Mouse (Mus musculus): ENCODE data around the gene Efcab8. TPM values are rescaled to one million over a fixed set of nuclear protein-coding genes. Genes with fewer than 3 reads are reported as not detected.
"Not testable (repeated sequence)": the region's sequence is repeated elsewhere in the genome, so short reads cannot be mapped to it uniquely, and the experiment has no call there.

The Efcab8 gene
- polyA plus RNA-seq, 1 experiment: 0.12 TPM

DNA sequence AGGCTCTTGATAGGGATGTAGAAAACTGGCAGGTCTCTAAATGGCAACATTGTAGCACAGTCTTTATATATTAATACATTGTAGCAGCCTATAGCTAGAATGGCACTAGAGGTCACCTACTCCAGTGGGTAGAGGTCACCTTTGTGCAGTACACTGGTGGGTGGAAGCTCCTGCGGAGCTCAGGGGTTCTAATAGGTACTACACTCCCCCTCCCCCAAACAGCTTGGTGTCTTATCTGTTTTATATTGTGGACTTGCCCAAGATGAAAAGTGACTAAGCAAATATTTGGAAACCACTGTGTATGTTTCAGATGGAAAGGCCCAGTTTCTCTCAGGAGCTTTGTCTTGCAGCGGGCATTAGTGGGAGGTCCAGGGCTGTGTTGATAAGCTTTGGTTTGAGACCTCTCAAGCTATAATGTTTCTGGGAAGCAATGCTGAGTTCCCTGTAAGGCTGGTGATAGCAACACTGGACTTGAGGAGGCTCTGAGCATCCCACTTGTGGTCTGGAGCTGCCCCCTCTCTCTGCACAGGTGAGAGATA, 42.3 kb downstream of the Efcab8 start:
- no peak for DNase-seq (ENCODE audit: extremely low spot score in 1 of 2, low spot score in 1 of 2)

DNA sequence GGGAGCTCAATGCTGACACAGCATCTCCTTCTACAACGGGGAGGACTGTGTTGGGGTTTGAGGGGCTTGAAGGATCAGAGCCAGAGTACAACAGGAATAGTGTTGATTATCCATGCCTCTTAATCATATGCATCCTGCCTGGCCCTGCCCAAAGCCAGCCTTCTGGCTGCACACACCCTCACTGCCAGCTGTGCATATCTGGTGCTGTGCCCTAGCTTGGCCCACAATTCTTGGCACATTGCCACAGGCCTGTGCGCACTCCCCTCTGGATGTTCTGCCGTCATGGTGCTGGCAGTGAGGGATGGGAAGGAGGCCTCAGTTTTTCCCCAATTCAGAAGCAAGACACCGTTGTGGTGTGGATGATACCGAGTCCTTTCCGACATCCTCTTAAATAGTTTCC, 44.9 kb downstream of the Efcab8 start:
- DNase-seq (ENCODE audit: extremely low spot score in 1 of 2, low spot score in 1 of 2): no peak

- not testable (repeated sequence) for DNase-seq (ENCODE audit: extremely low spot score in 1 of 2, low spot score in 1 of 2)
These were observed 46.2 kb downstream of the Efcab8 start for GRCm38 (mm10) chr2:153825900-153826299.

DNA sequence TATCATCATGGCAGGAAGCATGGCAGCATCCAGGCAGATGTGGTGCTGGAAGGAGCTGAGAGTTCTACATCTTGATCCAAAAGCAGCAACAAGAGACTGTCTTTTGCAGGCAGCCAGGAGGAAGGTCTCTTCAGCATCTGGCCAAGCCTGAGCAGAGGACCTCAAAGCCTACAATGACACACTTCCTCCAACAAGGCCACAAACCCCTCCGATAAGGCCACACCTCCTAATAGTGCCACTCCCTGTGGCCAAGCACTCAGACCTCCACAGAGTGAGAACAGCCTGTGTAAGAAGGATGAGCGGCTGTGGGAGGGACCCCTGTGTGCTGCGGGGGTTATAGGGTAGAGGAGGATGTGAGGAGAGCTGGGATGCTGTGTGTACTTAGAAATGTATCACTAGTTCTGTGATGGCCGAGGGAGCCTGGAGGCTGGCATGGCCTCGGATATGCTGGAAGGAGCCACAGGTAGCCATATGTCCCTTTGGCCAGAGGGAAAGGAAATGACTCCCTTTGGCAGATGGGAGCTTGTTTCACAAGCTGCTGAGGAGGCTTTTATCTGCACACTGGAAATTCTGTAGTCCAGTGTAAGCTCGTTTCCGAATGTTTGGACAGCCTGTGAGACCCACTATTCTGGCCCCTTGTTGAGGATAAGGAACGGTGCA, 47.6 kb downstream of the Efcab8 start:
- no peak for DNase-seq (ENCODE audit: extremely low spot score in 1 of 2, low spot score in 1 of 2)

DNA sequence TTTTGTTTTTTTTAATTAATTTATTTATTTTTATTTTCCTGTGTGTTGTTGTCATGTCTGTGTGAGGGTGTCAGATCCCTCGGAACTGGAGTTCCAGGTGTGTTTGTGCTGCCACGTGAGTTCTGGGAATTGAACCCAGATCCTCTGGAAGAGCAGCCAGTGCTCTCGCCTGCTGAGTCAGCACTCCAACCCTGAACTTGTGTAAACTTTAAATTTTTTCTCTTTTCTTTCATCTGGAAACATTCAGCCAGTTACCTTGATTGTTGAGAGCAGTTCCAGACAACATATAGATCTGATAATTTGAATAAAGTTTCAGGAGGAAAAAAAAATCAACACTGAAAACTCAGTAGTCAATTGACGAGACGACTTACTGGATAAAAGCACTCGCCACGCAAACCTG, 49.0 kb downstream of the Efcab8 start:
- DNase-seq (ENCODE audit: extremely low spot score in 1 of 2, low spot score in 1 of 2): no peak

DNA sequence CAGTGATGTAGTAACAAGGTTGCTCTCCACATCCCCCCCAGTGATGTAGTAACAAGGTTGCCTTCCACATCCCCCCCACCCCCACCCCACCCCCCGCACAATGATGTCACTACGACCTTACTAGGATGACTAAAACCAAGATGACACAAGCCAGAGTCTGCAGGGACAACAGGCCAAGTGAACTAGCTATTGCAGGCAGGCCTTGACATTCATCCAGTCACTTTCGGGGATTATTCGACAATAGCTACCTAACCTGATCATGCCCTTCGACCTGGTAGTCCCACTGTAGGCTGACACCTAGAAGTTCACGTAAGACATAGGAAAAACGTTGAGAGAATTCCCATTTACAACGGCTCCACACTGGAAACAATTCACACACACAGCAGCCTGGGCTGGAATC, 53.6 kb downstream of the Efcab8 start:
- DNase-seq (ENCODE audit: extremely low spot score in 1 of 2, low spot score in 1 of 2): no peak

- DNase-seq (ENCODE audit: extremely low spot score in 1 of 2, low spot score in 1 of 2): no peak
These were observed 63.1 kb downstream of the Efcab8 start for GRCm38 (mm10) chr2:153842854-153843253.

DNA sequence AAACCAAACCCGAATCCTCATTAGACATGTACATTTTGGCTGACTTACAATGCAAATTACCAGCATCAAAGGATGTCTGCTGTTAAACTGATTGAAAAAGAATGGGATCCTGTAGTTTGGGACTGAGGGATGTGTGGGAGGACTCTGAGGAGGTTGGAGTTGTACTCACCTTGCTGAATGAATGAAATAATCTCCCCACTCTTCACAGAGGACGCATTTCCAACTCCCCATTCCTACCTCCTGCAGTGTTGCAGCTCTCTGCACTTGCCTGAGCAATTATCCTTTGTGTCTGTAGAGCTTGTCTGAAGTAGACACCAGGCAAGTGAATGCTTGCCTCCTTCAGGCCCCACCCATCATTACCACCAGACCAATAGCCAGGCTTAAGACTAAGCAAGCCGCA, 68.7 kb downstream of the Efcab8 start:
- DNase-seq (ENCODE audit: extremely low spot score in 1 of 2, low spot score in 1 of 2): no peak

GRCm38 (mm10) chr2:153850351-153851029, 70.8 kb downstream of the Efcab8 start:
- no peak for DNase-seq (ENCODE audit: extremely low spot score in 1 of 2, low spot score in 1 of 2)

DNA sequence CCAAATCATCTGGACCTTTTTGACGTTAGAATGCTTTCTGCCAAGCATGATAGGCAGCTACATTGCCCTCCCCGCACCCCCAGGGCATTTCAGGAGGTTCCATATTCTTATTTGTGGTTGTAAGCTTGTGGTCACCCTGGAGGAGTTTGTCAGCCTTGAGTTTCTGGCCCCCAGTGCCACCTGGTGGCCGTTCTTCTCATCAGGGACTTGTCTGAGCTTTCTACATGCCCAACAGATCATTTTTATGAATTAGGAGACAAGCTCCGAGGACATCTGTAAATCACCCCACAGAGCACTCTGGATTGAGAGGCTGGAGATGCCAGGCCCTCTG, 71.3 kb downstream of the Efcab8 start:
- DNase-seq (ENCODE audit: extremely low spot score in 1 of 2, low spot score in 1 of 2): peak; percentile 5 to 74

GRCm38 (mm10) chr2:153853544-153853943, 73.8 kb downstream of the Efcab8 start:
- no peak for DNase-seq (ENCODE audit: extremely low spot score in 1 of 2, low spot score in 1 of 2)

DNA sequence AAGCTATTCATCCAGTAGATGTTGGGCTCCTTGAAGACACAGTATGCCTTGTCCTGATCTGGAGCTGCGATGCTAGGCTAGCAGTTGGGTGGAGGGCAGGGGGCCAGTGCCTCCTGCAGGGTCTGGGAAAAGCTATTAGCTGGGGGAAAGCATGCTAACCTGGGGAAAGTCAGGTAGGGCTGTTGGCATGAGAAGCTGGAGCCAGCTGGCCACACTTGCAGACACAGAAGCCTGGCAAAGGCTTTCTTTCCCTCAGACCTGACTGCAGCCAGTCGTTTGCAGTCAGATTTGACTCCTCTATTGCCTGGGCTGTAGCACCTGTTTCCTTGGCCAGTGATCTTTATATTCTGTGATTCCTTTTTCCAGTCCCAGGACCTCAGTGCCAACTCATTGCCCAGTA, 79.8 kb downstream of the Efcab8 start:
- DNase-seq (ENCODE audit: extremely low spot score in 1 of 2, low spot score in 1 of 2): no peak

DNA sequence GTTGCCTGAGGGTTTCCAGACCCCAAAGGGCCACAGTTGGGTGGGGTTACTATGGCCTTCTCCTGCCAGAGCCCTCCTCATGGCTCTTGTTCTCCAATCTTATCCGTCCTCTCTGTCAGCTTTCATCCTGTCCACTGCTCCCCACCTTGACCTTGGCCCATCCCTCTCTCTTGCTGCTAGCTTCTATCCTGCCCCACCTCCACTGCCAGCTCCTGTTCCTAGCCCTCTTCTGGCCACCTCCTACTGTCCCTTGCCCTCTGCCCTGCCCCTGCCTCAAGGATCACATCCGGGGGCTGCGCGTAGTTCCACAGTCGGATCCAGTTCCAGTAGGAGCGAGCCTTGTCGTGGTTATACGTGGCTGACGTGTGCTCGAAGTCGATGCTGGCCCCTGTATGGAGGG, 80.6 kb downstream of the Efcab8 start:
- DNase-seq (ENCODE audit: extremely low spot score in 1 of 2, low spot score in 1 of 2): no peak

DNA sequence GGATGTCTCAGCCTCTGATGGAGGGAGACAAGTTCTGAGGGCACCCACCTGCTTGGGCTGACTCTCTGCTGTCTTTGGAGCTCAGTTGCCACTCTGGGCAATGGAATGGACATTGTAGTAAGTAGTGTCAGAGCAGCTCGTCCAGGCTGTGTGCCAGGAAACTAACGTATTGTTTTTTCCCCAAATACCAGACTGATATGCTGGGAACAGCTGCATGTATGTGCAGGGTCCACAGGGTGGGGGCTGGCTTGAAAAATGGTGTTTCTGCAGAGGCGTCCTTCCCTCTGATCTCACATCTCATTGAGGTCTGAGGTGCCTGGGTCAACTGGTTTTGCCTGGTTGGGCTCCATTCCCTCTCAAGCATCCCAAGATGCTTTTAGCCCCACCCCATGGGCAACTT, 81.0 kb downstream of the Efcab8 start:
- no peak for DNase-seq (ENCODE audit: extremely low spot score in 1 of 2, low spot score in 1 of 2)

- DNase-seq (ENCODE audit: extremely low spot score in 1 of 2, low spot score in 1 of 2): no peak
These were observed 82.2 kb downstream of the Efcab8 start for GRCm38 (mm10) chr2:153861960-153862359.

GRCm38 (mm10) chr2:153870984-153871383, 91.3 kb downstream of the Efcab8 start, which contains the start of gene Sun5:
Gene Sun5, minus strand, starts transcription at chr2:153871084.
- DNase-seq (ENCODE audit: extremely low spot score in 1 of 2, low spot score in 1 of 2): no peak

DNA sequence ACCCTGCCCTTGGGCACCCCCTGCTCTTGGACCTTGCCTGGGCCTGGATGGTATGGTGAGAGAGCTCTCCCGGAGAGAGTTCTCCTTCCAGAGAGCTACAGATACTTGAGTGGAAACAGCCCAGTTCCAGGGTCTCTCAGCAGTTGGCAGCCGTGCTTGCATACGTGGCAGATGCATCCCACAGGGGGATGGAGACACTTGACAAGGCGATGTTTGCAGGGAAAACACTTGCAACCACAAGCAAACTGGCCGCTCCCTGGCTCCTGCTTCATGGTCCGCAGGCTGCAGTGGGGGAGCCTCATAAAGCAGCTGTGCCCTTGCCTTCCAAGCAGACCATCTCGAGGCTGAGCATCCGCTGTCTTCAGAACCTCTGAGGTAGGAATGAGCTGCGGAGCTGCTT, 95.0 kb downstream of the Efcab8 start, which contains the start of gene Bpifb2:
Gene Bpifb2, plus strand, starts transcription at position 301 of the 400 bp plus-strand sequence.
- no peak for DNase-seq (ENCODE audit: extremely low spot score in 1 of 2, low spot score in 1 of 2)

Other genes starting within 250 kb of the Efcab8 start
- gene Nol4l, start 250.0 kb upstream of the Efcab8 start, polyA plus RNA-seq (2012; rRNA removed): 35.8 and 36.3 TPM in 2 replicates
- 34.8 and 35.5 TPM in 2 replicates for gene Commd7, start 147.2 kb upstream of the Efcab8 start, polyA plus RNA-seq (2012; rRNA removed)
- 1.2 and 1.5 TPM in 2 replicates for gene Dnmt3b, start 130.5 kb upstream of the Efcab8 start, polyA plus RNA-seq (2012; rRNA removed)
- gene Dnmt3c, start 83.3 kb upstream of the Efcab8 start, polyA plus RNA-seq (2012; rRNA removed): 0.06 and 0.11 TPM in 2 replicates
- gene Mapre1, start 38.7 kb upstream of the Efcab8 start, polyA plus RNA-seq (2012; rRNA removed): 25.6 and 31.7 TPM in 2 replicates
- gene Sun5, start 91.2 kb downstream of the Efcab8 start, polyA plus RNA-seq (2012; rRNA removed): not detected in 2 replicates
- 0.21 and 0.22 TPM in 2 replicates for gene Bpifb2, start 95.1 kb downstream of the Efcab8 start, polyA plus RNA-seq (2012; rRNA removed)
- gene Bpifb6, start 120.5 kb downstream of the Efcab8 start, polyA plus RNA-seq (2012; rRNA removed): 0.44 and 2.0 TPM in 2 replicates
- 0.04 and 1.5 TPM in 2 replicates for gene Bpifb3, start 138.3 kb downstream of the Efcab8 start, polyA plus RNA-seq (2012; rRNA removed)
- gene Bpifb4, start 158.3 kb downstream of the Efcab8 start, polyA plus RNA-seq (2012; rRNA removed): 1.5 and 9.4 TPM in 2 replicates
- gene Bpifa6, start 195.0 kb downstream of the Efcab8 start, polyA plus RNA-seq (2012; rRNA removed): not detected in 2 replicates
- gene Bpifa2, start 228.3 kb downstream of the Efcab8 start, polyA plus RNA-seq (2012; rRNA removed): not detected in 2 replicates

All from frontal cortex, adult 2 months (tissue).